In genomic region chr13:53688489-53688888, GRCm38 (mm10) we compare ENCODE assay signal across 8 mouse cellular contexts.
DNase-seq lines count a peak whose midpoint lies in the region; ATAC-seq and TF ChIP-seq lines count a peak whose summit lies in the region.

No protein-coding gene starts in this region.

- H3K4me2 ChIP-seq in limb, embryonic 12.5 days = peak overlapping the region; percentile 56
- H3K4me2 ChIP-seq in midbrain, postnatal 0 days (ENCODE audit: low read depth, low read length, poor library complexity, severe bottlenecking) = peak overlapping the region; percentile 4

- H3K27me3 ChIP-seq in heart, embryonic 10.5 days (ENCODE audit: insufficient read depth, poor library complexity, severe bottlenecking) = peaks cover 15% of the 10 kb centered on the region; the same call in 1 of the 2 replicates
- peaks cover 12% of the 10 kb centered on the region for H3K27me3 ChIP-seq in limb, embryonic 12.5 days
- H3K27me3 ChIP-seq in midbrain, postnatal 0 days (ENCODE audit: insufficient read depth, low read length) = peaks cover 20% of the 10 kb centered on the region

- H3K36me3 ChIP-seq in heart, embryonic 10.5 days = no peaks in the 10 kb centered on the region
- H3K36me3 ChIP-seq in limb, embryonic 12.5 days = no peaks in the 10 kb centered on the region
- no peaks in the 10 kb centered on the region for H3K36me3 ChIP-seq in midbrain, postnatal 0 days (ENCODE audit: insufficient read depth, low read length)

- peak; percentile 54 for DNase-seq in gastrocnemius, adult 2 months
- no peak for DNase-seq in gastrocnemius, adult 8-10 months (ENCODE audit: low spot score in 2 of 2)
- peak; percentile 67 for DNase-seq in embryo, embryonic 11.5 days (ENCODE audit: low read depth, low spot score)
- DNase-seq in heart, embryonic 10.5 days (ENCODE audit: low spot score) = peak; percentile 87
- DNase-seq in kidney, adult 9 months = peak; percentile 65
- DNase-seq in midbrain, postnatal 0 days (ENCODE audit: low spot score) = peak; percentile 84
- DNase-seq in testis, postnatal 10 days (ENCODE audit: low spot score) = peak; percentile 92

- peaks cover 24% of the 10 kb centered on the region for H3K4me1 ChIP-seq in heart, embryonic 10.5 days
- peaks cover 12% of the 10 kb centered on the region for H3K4me1 ChIP-seq in limb, embryonic 12.5 days (replicated peaks)
- no peaks in the 10 kb centered on the region for H3K4me1 ChIP-seq in midbrain, postnatal 0 days (ENCODE audit: insufficient read depth, low read length)

- 0 out of 2 replicates have a peak, but pooled peaks have one; percentile 39 for ATAC-seq in limb, embryonic 12.5 days (ENCODE audit: insufficient number of reproducible peaks, insufficient read depth, low FRiP score, low TSS enrichment, low read depth)
- 0 out of 2 replicates have a peak, but pooled peaks have one; percentile 47 for ATAC-seq in midbrain, postnatal 0 days (ENCODE audit: low FRiP score)

- peak; percentile 69 for TF ChIP-seq CTCF in gastrocnemius, adult 2 months (IDR thresholded peaks at IDR 0.05)
- TF ChIP-seq CTCF in midbrain, postnatal 0 days (IDR thresholded peaks at IDR 0.05) = peak; percentile 88

- H3K9ac ChIP-seq in limb, embryonic 12.5 days (replicated peaks) = no peak overlapping the region
- H3K9ac ChIP-seq in midbrain, postnatal 0 days (replicated peaks; ENCODE audit: low read length, poor library complexity, severe bottlenecking) = no peak overlapping the region

- H3K4me3 ChIP-seq in gastrocnemius, adult 2 months = no peak overlapping the region
- H3K4me3 ChIP-seq in heart, embryonic 10.5 days = peak overlapping the region; percentile 37
- peak overlapping the region; percentile 32 for H3K4me3 ChIP-seq in limb, embryonic 12.5 days (replicated peaks)
- H3K4me3 ChIP-seq in midbrain, postnatal 0 days (ENCODE audit: low read depth, low read length) = no peak overlapping the region

- WGBS in heart, embryonic 10.5 days = 6% methylated on average over 13 of the region's 13 CpGs
- 7% methylated on average over 13 of the region's 13 CpGs for WGBS in limb, embryonic 12.5 days
- 7% methylated on average over 13 of the region's 13 CpGs for WGBS in midbrain, postnatal 0 days

- intact Hi-C loops in gastrocnemius, adult 2 months (cut with DNase I) = no loop called here

- no peak overlapping the region for H3K27ac ChIP-seq in gastrocnemius, adult 2 months
- H3K27ac ChIP-seq in heart, embryonic 10.5 days = peak overlapping the region; percentile 74
- no peak overlapping the region for H3K27ac ChIP-seq in limb, embryonic 12.5 days
- no peak overlapping the region for H3K27ac ChIP-seq in midbrain, postnatal 0 days (ENCODE audit: low read depth, low read length)

- H3K9me3 ChIP-seq in heart, embryonic 10.5 days = no peaks in the 10 kb centered on the region
- no peaks in the 10 kb centered on the region for H3K9me3 ChIP-seq in limb, embryonic 12.5 days
- H3K9me3 ChIP-seq in midbrain, postnatal 0 days (ENCODE audit: low read length) = no peaks in the 10 kb centered on the region

Comparison
In these comparisons a context has a peak if more than half of its experiments do, and no peak if none do; other contexts are left out.
1. DNase-seq: peak in gastrocnemius, adult 2 months (single experiment), embryo, embryonic 11.5 days (single experiment), heart, embryonic 10.5 days (single experiment), kidney, adult 9 months (single experiment), midbrain, postnatal 0 days (single experiment) and testis, postnatal 10 days (single experiment); none in gastrocnemius, adult 8-10 months (0 of 2).
2. H3K4me3 ChIP-seq: peak in heart, embryonic 10.5 days (single experiment) and limb, embryonic 12.5 days (single experiment); none in gastrocnemius, adult 2 months (single experiment) and midbrain, postnatal 0 days (single experiment).